In the genomic region with DNA sequence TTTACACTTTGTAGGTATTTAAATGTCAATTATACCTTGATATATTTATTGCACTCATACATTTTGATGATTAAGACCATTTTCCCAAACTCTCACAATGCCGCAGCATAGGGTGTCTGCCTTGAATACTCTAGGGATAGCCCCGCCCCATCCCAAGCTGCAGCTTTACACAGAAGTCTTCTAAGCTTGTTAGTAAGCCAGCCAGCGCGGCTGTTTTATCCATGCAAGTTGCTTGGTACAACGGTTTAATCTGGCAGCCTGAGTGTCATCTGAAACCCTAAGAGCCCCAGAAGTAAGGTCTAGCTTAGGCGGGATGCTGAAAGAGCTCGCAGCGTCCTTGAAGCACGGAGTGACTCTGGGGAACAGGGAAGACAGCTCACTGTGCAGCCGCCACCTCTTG, we compare ENCODE assay signal across 26 mouse cellular contexts.
A peak's percentile ranks its signal among the peaks of the same experiment; 100 is the strongest.
DNase-seq lines count a peak whose midpoint lies in the region; ATAC-seq and TF ChIP-seq lines count a peak whose summit lies in the region.
"Had no signal": no experiment of that assay in that cellular context is flagged by ENCODE, and none has a peak within 500 bp of the region (broad histone marks: within the 10 kb centered on the region; RNA-seq: fewer than 3 reads in every experiment).

No protein-coding gene starts in this region.

- no peak for TF ChIP-seq POLR2A in ES-Bruce4 (IDR thresholded peaks at IDR 0.05; ENCODE audit: insufficient read depth, low read length)

- H3K27me3 ChIP-seq in midbrain, embryonic 10.5 days (ENCODE audit: low read depth, poor library complexity, severe bottlenecking): no peaks in the 10 kb centered on the region
- H3K27me3 ChIP-seq in midbrain, embryonic 16.5 days (ENCODE audit: control insufficient read depth, insufficient read depth, low read depth, low read length): no peaks in the 10 kb centered on the region
- no peaks in the 10 kb centered on the region for H3K27me3 ChIP-seq in E14TG2a.4 (ENCODE audit: insufficient read depth, low read length)
- H3K27me3 ChIP-seq in ES-Bruce4 (ENCODE audit: control insufficient read depth, insufficient read depth, low read length, poor library complexity, severe bottlenecking): no peaks in the 10 kb centered on the region
- H3K27me3 ChIP-seq: embryonic facial prominence, embryonic 13.5 days; forebrain, embryonic 13.5 days; intestine, embryonic 15.5 days; Patski had no signal

- H3K4me2 ChIP-seq in midbrain, embryonic 16.5 days (ENCODE audit: low read length): no peak overlapping the region
- H3K4me2 ChIP-seq: embryonic facial prominence, embryonic 13.5 days; forebrain, embryonic 13.5 days; heart, embryonic 11.5 days; intestine, embryonic 15.5 days had no signal

- no peak overlapping the region for H3K9ac ChIP-seq in midbrain, embryonic 16.5 days (ENCODE audit: low read depth, low read length)
- H3K9ac ChIP-seq in ES-Bruce4 (ENCODE audit: low read depth, poor library complexity, severe bottlenecking): no peak overlapping the region
- H3K9ac ChIP-seq: embryonic facial prominence, embryonic 13.5 days; forebrain, embryonic 13.5 days; intestine, embryonic 15.5 days had no signal

- H3K27ac ChIP-seq in midbrain, embryonic 10.5 days (replicated peaks): 0 out of 2 replicates have a peak overlapping the region, but pooled peaks have one; percentile 13
- no peak overlapping the region for H3K27ac ChIP-seq in midbrain, embryonic 16.5 days (ENCODE audit: low read length)
- H3K27ac ChIP-seq in ES-Bruce4 (ENCODE audit: insufficient read depth, low read length): no peak overlapping the region
- H3K27ac ChIP-seq: embryonic facial prominence, embryonic 13.5 days; forebrain, embryonic 10.5 days; forebrain, embryonic 13.5 days; intestine, embryonic 15.5 days had no signal

- TF ChIP-seq CTCF in E14TG2a.4 (conservative IDR thresholded peaks at IDR 0.05; ENCODE audit: low read length) (no peak), ES-Bruce4 (IDR thresholded peaks at IDR 0.05; ENCODE audit: low read depth, low read length) (no peak)

- peak; percentile 15 for DNase-seq in gastrocnemius, postnatal 10 days
- DNase-seq in gastrocnemius, adult 8-10 months (ENCODE audit: low spot score in 2 of 2): no peak
- DNase-seq in midbrain, embryonic 10.5 days (ENCODE audit: low spot score): no peak
- DNase-seq in left cerebral cortex, adult 18-20 months (ENCODE audit: low spot score in 2 of 2): no peak
- DNase-seq: adrenal gland, adult 2 months; adrenal gland, postnatal 14 days; cerebellum, adult 11 months; cerebellum, adult 2 months; cerebellum, adult 9-11 months; cerebellum, postnatal 25 days; gastrocnemius, postnatal 14 days; heart, adult 11 months; kidney, adult 11 months had no signal

- no peaks in the 10 kb centered on the region for H3K36me3 ChIP-seq in midbrain, embryonic 10.5 days
- no peaks in the 10 kb centered on the region for H3K36me3 ChIP-seq in midbrain, embryonic 16.5 days (ENCODE audit: control insufficient read depth, insufficient read depth, low read length)
- H3K36me3 ChIP-seq in E14TG2a.4 (ENCODE audit: insufficient read depth, low read length): no peaks in the 10 kb centered on the region
- no peaks in the 10 kb centered on the region for H3K36me3 ChIP-seq in ES-Bruce4 (ENCODE audit: control insufficient read depth, insufficient read depth, low read length, poor library complexity, severe bottlenecking)
- H3K36me3 ChIP-seq: embryonic facial prominence, embryonic 13.5 days; G1E; intestine, embryonic 15.5 days had no signal

- ATAC-seq in midbrain, embryonic 16.5 days: no peak
- ATAC-seq: CD4-positive, CD25-positive, alpha-beta regulatory T cell, adult 4 months; forebrain, embryonic 13.5 days; forebrain, embryonic 16.5 days; hindbrain, embryonic 16.5 days; intestine, embryonic 15.5 days; Patski had no signal

- WGBS in midbrain, embryonic 10.5 days: 63% methylated on average over 10 of the region's 10 CpGs
- 49% methylated on average over 10 of the region's 10 CpGs for WGBS in midbrain, embryonic 16.5 days

- TF ChIP-seq EP300 in ES-Bruce4 (IDR thresholded peaks at IDR 0.05; ENCODE audit: insufficient read depth, low read depth, low read length): no peak

- peaks cover 6% of the 10 kb centered on the region for H3K4me1 ChIP-seq in midbrain, embryonic 10.5 days
- 0 out of 2 replicates have a peak, but pooled peaks cover under 1% of the 10 kb centered on the region for H3K4me1 ChIP-seq in midbrain, embryonic 16.5 days (ENCODE audit: control insufficient read depth, insufficient read depth, low read length)
- H3K4me1 ChIP-seq in E14TG2a.4 (replicated peaks; ENCODE audit: low read depth, low read length): peaks cover 7% of the 10 kb centered on the region
- no peaks in the 10 kb centered on the region for H3K4me1 ChIP-seq in ES-Bruce4 (ENCODE audit: control insufficient read depth, insufficient read depth, low read length)
- H3K4me1 ChIP-seq: embryonic facial prominence, embryonic 13.5 days; forebrain, embryonic 13.5 days; intestine, embryonic 15.5 days had no signal

- no peaks in the 10 kb centered on the region for H3K9me3 ChIP-seq in midbrain, embryonic 10.5 days (replicated peaks)
- H3K9me3 ChIP-seq in midbrain, embryonic 16.5 days (replicated peaks; ENCODE audit: control insufficient read depth, low read length, poor library complexity, severe bottlenecking): no peaks in the 10 kb centered on the region; the same call in 1 of the 2 replicates
- H3K9me3 ChIP-seq in E14TG2a.4 (ENCODE audit: low read length): no peaks in the 10 kb centered on the region; the same call in 1 of the 2 replicates
- H3K9me3 ChIP-seq in ES-Bruce4 (replicated peaks; ENCODE audit: control insufficient read depth, insufficient read depth, low read length, poor library complexity, severe bottlenecking): no peaks in the 10 kb centered on the region
- H3K9me3 ChIP-seq: embryonic facial prominence, embryonic 13.5 days; forebrain, embryonic 13.5 days; intestine, embryonic 15.5 days had no signal

- H3K4me3 ChIP-seq in midbrain, embryonic 10.5 days: no peak overlapping the region
- H3K4me3 ChIP-seq in midbrain, embryonic 16.5 days (ENCODE audit: low read depth, low read length): no peak overlapping the region
- 0 out of 2 replicates have a peak overlapping the region, but pooled peaks have one; percentile 32 for H3K4me3 ChIP-seq in E14TG2a.4 (replicated peaks; ENCODE audit: low read length)
- peak overlapping the region; percentile 9; the same call in 1 of the 2 replicates for H3K4me3 ChIP-seq in ES-Bruce4 (ENCODE audit: low read depth, low read length)
- H3K4me3 ChIP-seq: embryonic facial prominence, embryonic 13.5 days; forebrain, embryonic 10.5 days; forebrain, embryonic 13.5 days; intestine, embryonic 15.5 days had no signal

Comparison
In these comparisons a context has a peak if more than half of its experiments do, and no peak if none do; other contexts are left out.
1. H3K4me3 ChIP-seq: peak in E14TG2a.4 (single experiment) and ES-Bruce4 (single experiment); none in midbrain, embryonic 10.5 days (single experiment) and midbrain, embryonic 16.5 days (single experiment).